Mouse (Mus musculus) megakaryocyte, embryonic 14.5 days (primary cell): Measurements from ENCODE around the gene Csta1.

Source experiments
- FLI1 ChIP-seq: IDR thresholded peaks from 2 replicates; pipeline ENCODE4 v1.6.1; 2012; ENCODE audit warnings: low read length, inconsistent platforms, mixed read lengths
- GATA1 ChIP-seq: IDR thresholded peaks from 3 replicates; pipeline ENCODE4 v1.6.1; 2012; ENCODE audit warnings: mixed read lengths, low read length, inconsistent platforms, borderline replicate concordance

DNA sequence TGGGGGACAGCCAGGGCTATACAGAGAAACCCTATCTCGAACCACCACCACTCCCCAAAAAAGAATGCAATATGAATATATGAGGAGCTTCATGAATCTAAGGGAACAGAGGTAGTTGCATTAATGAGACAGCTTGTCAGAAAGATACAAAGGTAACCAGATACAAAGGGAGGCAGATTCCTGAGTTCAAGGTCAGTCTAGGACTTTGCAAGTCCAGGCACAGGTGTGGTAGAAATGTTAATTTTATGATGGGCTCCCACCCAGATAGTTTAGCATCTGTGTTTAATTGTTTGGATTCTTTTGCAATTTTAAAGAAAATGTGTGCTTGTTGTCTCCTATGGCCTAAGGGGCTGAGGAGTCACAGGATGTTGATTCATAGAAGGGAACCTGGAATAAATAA is 28.8 kb downstream of the Csta1 start:
- no peak for TF ChIP-seq GATA1
- TF ChIP-seq FLI1: no peak
